Mouse (Mus musculus): ENCODE results near the gene Npat. TPM values are rescaled to one million over a fixed set of nuclear protein-coding genes. Genes with fewer than 3 reads are reported as not detected.
A peak's percentile ranks its signal among the peaks of the same experiment; 100 is the strongest.

Npat gene
- total and polyA plus RNA-seq, 2 experiments from 2014 or later = 7.8 to 11.3 TPM

DNA sequence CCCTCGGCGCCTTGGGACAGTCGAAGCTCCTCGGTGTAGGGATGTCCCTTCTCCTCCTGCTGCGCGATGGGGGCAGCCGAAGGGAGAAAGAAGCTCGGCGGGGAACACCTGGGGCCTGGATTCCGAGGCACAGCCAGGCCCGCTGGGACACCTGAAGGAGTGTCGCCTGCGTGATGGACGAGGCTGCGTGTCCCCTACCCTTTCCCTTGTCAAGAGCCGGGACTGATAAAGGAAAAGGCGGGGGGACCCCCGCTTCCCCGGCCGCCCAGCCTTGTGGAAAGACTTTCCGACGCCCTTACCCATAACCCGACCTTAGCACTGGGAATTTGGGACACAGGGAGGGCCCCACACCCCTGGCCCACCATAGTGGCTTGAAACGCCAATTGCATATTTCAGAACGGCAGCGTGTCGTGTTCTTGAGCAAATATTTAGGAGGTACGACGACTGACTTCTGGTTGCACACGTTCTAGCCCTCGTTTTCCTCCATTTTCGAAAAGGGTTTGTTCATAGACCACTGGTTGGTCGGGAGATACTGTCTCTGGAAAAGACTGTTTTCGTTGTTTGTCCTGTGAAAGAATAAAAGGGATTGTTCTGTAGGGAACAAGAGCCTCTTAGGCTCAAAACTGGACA lies 604 bp downstream of the Npat start:
- H3K27ac ChIP-seq (ENCODE audit: low read depth, low read length) = peak overlapping the region; percentile 83
- peaks cover 3% of the 10 kb centered on the region; the same call in 1 of the 2 replicates for H3K4me1 ChIP-seq (ENCODE audit: insufficient read depth, low read length)
- no peaks in the 10 kb centered on the region for H3K27me3 ChIP-seq (ENCODE audit: insufficient read depth, low read length)
- H3K9me3 ChIP-seq (ENCODE audit: low read length) = no peaks in the 10 kb centered on the region
- H3K36me3 ChIP-seq (ENCODE audit: insufficient read depth, low read length) = no peaks in the 10 kb centered on the region
- peak overlapping the region; percentile 62 for H3K4me2 ChIP-seq (ENCODE audit: low read depth, low read length, poor library complexity, severe bottlenecking)
- 1% methylated on average over 32 of the region's 34 CpGs for WGBS
- TF ChIP-seq CTCF (IDR thresholded peaks at IDR 0.05) = no peak
- H3K9ac ChIP-seq (replicated peaks; ENCODE audit: low read length, poor library complexity, severe bottlenecking) = peak overlapping the region; percentile 61
- peak; percentile 10 for DNase-seq (ENCODE audit: low spot score)
- H3K4me3 ChIP-seq (ENCODE audit: low read depth, low read length) = peak overlapping the region; percentile 73
- ATAC-seq (ENCODE audit: low FRiP score) = no peak

DNA sequence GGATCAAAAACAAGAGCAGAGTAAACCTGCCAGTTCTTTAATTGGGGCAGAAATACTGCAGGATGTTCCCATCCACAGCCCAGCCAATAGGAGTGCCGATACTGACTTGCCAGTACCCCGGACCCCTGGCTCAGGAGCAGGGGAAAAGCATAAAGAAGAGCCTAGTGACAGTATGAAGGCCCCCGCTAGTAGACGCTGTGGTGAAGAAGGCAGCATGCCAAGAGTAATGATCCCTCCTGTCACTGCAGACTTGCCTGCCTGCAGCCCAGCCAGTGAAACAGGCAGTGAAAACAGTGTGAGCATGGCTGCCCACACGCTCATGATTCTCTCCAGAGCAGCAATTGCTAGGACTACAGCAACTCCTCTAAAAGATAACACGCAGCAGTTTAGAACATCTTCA lies 33.8 kb downstream of the Npat start:
- 84% methylated on average over 6 of the region's 6 CpGs for WGBS
- Histone ChIP-seq H3K9me3 (ENCODE audit: low read length) (no peaks in the 10 kb centered on the region), H3K27ac (ENCODE audit: low read depth, low read length) (no peak overlapping the region), H3K4me3 (ENCODE audit: low read depth, low read length) (no peak overlapping the region), H3K36me3 (ENCODE audit: insufficient read depth, low read length) (peaks cover 32% of the 10 kb centered on the region), H3K4me1 (ENCODE audit: insufficient read depth, low read length) (no peaks in the 10 kb centered on the region), H3K27me3 (ENCODE audit: insufficient read depth, low read length) (no peaks in the 10 kb centered on the region), H3K9ac (replicated peaks; ENCODE audit: low read length, poor library complexity, severe bottlenecking) (no peak overlapping the region), H3K4me2 (ENCODE audit: low read depth, low read length, poor library complexity, severe bottlenecking) (no peak overlapping the region)
- no peak for TF ChIP-seq CTCF (IDR thresholded peaks at IDR 0.05)
- DNase-seq (ENCODE audit: low spot score) = peak; percentile 38
- no peak for ATAC-seq (ENCODE audit: low FRiP score)

DNA sequence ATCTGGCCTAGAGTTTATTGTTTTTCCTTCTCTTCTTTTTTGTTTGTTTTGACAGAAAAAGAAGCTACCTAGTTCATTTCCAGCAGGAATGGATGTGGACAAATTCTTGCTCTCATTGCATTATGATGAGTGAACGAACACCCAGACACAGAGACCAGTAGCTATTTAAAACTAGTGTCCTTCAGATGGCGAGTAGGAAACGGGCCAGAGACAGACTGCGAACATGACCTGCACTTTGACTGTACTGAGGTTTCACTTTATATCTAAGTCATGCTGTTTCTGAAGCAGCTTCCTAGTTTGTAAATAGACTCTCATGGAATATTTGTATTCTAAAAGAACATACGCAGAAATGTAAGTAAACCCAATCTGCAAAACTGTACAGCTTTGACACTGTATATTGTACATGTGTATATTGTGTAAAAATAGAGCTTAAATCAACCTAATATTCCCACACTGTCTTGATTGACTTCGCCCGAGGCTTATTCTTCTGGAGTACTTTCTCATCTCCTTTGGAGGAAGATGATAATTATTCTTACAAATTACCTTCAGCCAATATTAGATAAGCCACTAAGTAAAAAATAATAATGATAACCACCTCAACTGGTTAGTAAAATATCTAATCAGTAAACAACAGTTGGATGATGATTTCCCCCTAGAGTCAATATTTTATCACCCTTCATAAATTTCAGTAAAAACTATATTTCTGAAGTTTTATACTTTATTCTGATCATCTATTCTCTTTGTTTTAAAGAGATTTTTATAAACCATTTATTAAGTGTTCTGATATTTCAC lies 35.9 kb downstream of the Npat start:
- no peak overlapping the region for H3K9ac ChIP-seq (replicated peaks; ENCODE audit: low read length, poor library complexity, severe bottlenecking)
- peaks cover 25% of the 10 kb centered on the region for H3K36me3 ChIP-seq (ENCODE audit: insufficient read depth, low read length)
- H3K27me3 ChIP-seq (ENCODE audit: insufficient read depth, low read length) = no peaks in the 10 kb centered on the region
- TF ChIP-seq CTCF (IDR thresholded peaks at IDR 0.05) = no peak
- no peak for DNase-seq (ENCODE audit: low spot score)
- WGBS = 94% methylated on average over 7 of the region's 7 CpGs
- no peak for ATAC-seq (ENCODE audit: low FRiP score)
- no peak overlapping the region for H3K4me2 ChIP-seq (ENCODE audit: low read depth, low read length, poor library complexity, severe bottlenecking)
- H3K27ac ChIP-seq (ENCODE audit: low read depth, low read length) = no peak overlapping the region
- no peaks in the 10 kb centered on the region for H3K9me3 ChIP-seq (ENCODE audit: low read length)
- H3K4me3 ChIP-seq (ENCODE audit: low read depth, low read length) = no peak overlapping the region
- no peaks in the 10 kb centered on the region for H3K4me1 ChIP-seq (ENCODE audit: insufficient read depth, low read length)

DNA sequence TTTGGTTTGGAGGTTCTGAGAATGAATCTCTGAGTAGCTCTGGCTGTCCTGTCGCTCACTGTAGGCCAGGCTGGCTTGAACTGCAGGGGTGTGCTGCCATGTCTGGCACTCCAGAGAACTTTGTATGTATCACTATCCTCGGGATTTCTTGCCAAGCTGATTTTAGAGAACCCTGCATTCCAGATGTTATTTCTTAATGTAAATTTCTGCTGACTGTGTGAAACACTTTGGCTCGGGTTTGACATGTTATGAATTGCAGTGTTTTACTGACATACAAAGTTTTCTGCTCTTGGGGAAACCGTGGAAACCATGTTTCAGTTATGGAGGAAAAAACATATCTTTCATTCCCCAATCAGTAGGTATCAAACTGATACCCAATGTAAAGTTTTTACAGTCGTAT lies 38.9 kb downstream of the Npat start:
- Histone ChIP-seq H3K4me3 (ENCODE audit: low read depth, low read length) (no peak overlapping the region), H3K27me3 (ENCODE audit: insufficient read depth, low read length) (no peaks in the 10 kb centered on the region), H3K4me1 (ENCODE audit: insufficient read depth, low read length) (no peaks in the 10 kb centered on the region), H3K27ac (ENCODE audit: low read depth, low read length) (no peak overlapping the region), H3K9me3 (ENCODE audit: low read length) (no peaks in the 10 kb centered on the region), H3K36me3 (ENCODE audit: insufficient read depth, low read length) (peaks cover 19% of the 10 kb centered on the region), H3K4me2 (ENCODE audit: low read depth, low read length, poor library complexity, severe bottlenecking) (no peak overlapping the region), H3K9ac (replicated peaks; ENCODE audit: low read length, poor library complexity, severe bottlenecking) (no peak overlapping the region)
- no peak for DNase-seq (ENCODE audit: low spot score)
- 94% methylated on average over 5 of the region's 5 CpGs for WGBS
- no peak for TF ChIP-seq CTCF (IDR thresholded peaks at IDR 0.05)
- ATAC-seq (ENCODE audit: low FRiP score) = no peak

DNA sequence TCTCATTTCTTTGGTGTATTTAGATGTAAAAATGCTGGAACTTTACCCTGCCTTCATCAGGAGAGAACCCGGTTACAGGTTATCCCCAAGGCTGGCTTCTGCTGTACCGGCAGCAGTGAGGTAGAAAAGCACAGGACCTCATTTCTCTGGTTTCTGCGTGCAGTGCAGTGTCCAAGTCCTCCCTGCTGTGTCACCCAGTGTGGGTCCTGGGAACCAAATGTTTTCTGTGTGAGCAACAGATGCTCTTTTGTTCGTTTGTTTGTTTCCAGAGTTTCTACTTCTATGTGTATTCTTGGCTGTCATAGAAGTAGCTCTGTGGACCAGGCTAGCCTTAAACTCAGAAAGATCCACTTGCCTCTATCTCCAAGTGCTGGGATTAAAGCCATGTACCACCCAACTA lies 45.0 kb downstream of the Npat start:
- Histone ChIP-seq H3K27ac (ENCODE audit: low read depth, low read length) (no peak overlapping the region), H3K9ac (replicated peaks; ENCODE audit: low read length, poor library complexity, severe bottlenecking) (no peak overlapping the region), H3K36me3 (ENCODE audit: insufficient read depth, low read length) (peaks cover 52% of the 10 kb centered on the region), H3K4me3 (ENCODE audit: low read depth, low read length) (no peak overlapping the region), H3K4me1 (ENCODE audit: insufficient read depth, low read length) (no peaks in the 10 kb centered on the region), H3K4me2 (ENCODE audit: low read depth, low read length, poor library complexity, severe bottlenecking) (no peak overlapping the region), H3K27me3 (ENCODE audit: insufficient read depth, low read length) (no peaks in the 10 kb centered on the region), H3K9me3 (ENCODE audit: low read length) (no peaks in the 10 kb centered on the region)
- DNase-seq (ENCODE audit: low spot score) = no peak
- TF ChIP-seq CTCF (IDR thresholded peaks at IDR 0.05) = no peak
- no peak for ATAC-seq (ENCODE audit: low FRiP score)
- WGBS = 83% methylated on average over 4 of the region's 4 CpGs

DNA sequence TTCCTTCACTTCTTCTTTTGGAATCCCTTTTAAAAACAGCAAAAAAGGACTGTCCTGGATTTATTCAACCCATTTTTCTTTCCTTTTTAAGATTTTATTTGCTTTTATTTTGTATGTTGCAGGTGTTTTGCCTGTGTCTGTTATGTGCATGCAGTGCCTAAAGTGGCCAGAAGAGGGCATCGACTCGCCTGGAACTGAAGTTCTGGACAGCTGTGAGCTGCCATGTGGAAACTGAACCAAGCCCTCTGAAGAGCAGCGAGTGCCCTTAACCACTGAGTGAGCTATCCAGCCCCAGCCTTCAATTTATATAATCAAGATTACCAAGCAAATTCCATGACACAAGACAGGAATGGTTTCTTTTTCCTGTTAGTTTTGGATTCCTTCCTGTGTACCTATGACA lies 57.9 kb downstream of the Npat start:
- Histone ChIP-seq H3K36me3 (ENCODE audit: insufficient read depth, low read length) (peaks cover 36% of the 10 kb centered on the region), H3K4me3 (ENCODE audit: low read depth, low read length) (no peak overlapping the region)
- no peak for ATAC-seq (ENCODE audit: low FRiP score)

More for the DNA sequence above, 57.9 kb downstream of the Npat start:
- no peaks in the 10 kb centered on the region for H3K9me3 ChIP-seq (ENCODE audit: low read length)
- H3K9ac ChIP-seq (replicated peaks; ENCODE audit: low read length, poor library complexity, severe bottlenecking) = no peak overlapping the region
- WGBS = 10% methylated on average over 3 of the region's 3 CpGs
- no peak overlapping the region for H3K27ac ChIP-seq (ENCODE audit: low read depth, low read length)
- H3K4me1 ChIP-seq (ENCODE audit: insufficient read depth, low read length) = no peaks in the 10 kb centered on the region
- H3K27me3 ChIP-seq (ENCODE audit: insufficient read depth, low read length) = no peaks in the 10 kb centered on the region
- DNase-seq (ENCODE audit: low spot score) = peak; percentile 60
- no peak overlapping the region for H3K4me2 ChIP-seq (ENCODE audit: low read depth, low read length, poor library complexity, severe bottlenecking)
- TF ChIP-seq CTCF (IDR thresholded peaks at IDR 0.05) = peak; percentile 85
